Mouse (Mus musculus): Measurements from ENCODE around the gene Pls1. TPM values are rescaled to one million over a fixed set of nuclear protein-coding genes. Genes with fewer than 3 reads are reported as not detected.

Pls1 gene
- not detected in 2 replicates for total RNA-seq (2014; rRNA removed; ENCODE audit: low replicate concordance)
- 0.11 TPM in 2 replicates for polyA plus RNA-seq (2015; fragmentation: Nextera tagmentation; extraction: Ambion mirVana)

- TF ChIP-seq EP300 (IDR thresholded peaks at IDR 0.05; ENCODE audit: low read depth), result no peak
- TF ChIP-seq CTCF (IDR thresholded peaks at IDR 0.05; ENCODE audit: low read depth), result no peak
- H3K36me3 ChIP-seq (replicated peaks; ENCODE audit: control insufficient read depth, insufficient read depth, low read length), result no peaks in the 10 kb centered on the region
- ATAC-seq (ENCODE audit: insufficient read depth, low read depth) (peak; percentile 80), DNase-seq (ENCODE audit: low spot score) (peak; percentile 30)
- no peaks in the 10 kb centered on the region for H3K9me3 ChIP-seq (replicated peaks; ENCODE audit: control insufficient read depth, low read length)
- H3K4me1 ChIP-seq (ENCODE audit: control insufficient read depth, insufficient read depth), result no peaks in the 10 kb centered on the region
- peak within 1 kb of the TSS; percentile 97 for H3K4me2 ChIP-seq (ENCODE audit: low read depth, low read length)
- WGBS, result 1% methylated on average over 44 of the region's 46 CpGs
- H3K9ac ChIP-seq (replicated peaks; ENCODE audit: low read depth, low read length), result peak within 1 kb of the TSS; percentile 24; the same call in 1 of the 2 replicates
- no peak within 1 kb of the TSS for H3K27ac ChIP-seq (ENCODE audit: low read depth)
- peak within 1 kb of the TSS; percentile 64 for H3K4me3 ChIP-seq (ENCODE audit: low read depth, low read length)
- H3K27me3 ChIP-seq (ENCODE audit: control insufficient read depth, insufficient read depth, low read length), result peaks cover 34% of the 10 kb centered on the region
Observed at GRCm38 (mm10) chr9:95844825-95845460, at the start of gene Pls1. TSS of gene Pls1 (minus strand) at chr9:95845311.

- TF ChIP-seq CTCF (IDR thresholded peaks at IDR 0.05; ENCODE audit: low read depth), result no peak
- TF ChIP-seq EP300 (IDR thresholded peaks at IDR 0.05; ENCODE audit: low read depth), result no peak
- ATAC-seq (ENCODE audit: insufficient read depth, low read depth) (no peak), DNase-seq (ENCODE audit: low spot score) (no peak)
- no peak overlapping the region for H3K27ac ChIP-seq (ENCODE audit: low read depth)
- H3K9ac ChIP-seq (replicated peaks; ENCODE audit: low read depth, low read length), result no peak overlapping the region
- H3K4me3 ChIP-seq (ENCODE audit: low read depth, low read length), result no peak overlapping the region
- no peaks in the 10 kb centered on the region for H3K4me1 ChIP-seq (ENCODE audit: control insufficient read depth, insufficient read depth)
- no peak overlapping the region for H3K4me2 ChIP-seq (ENCODE audit: low read depth, low read length)
- 84% methylated on average over 2 of the region's 2 CpGs for WGBS
- H3K27me3 ChIP-seq (ENCODE audit: control insufficient read depth, insufficient read depth, low read length), result no peaks in the 10 kb centered on the region
- H3K36me3 ChIP-seq (replicated peaks; ENCODE audit: control insufficient read depth, insufficient read depth, low read length), result peaks cover 22% of the 10 kb centered on the region
- no peaks in the 10 kb centered on the region for H3K9me3 ChIP-seq (replicated peaks; ENCODE audit: control insufficient read depth, low read length)
Observed at GRCm38 (mm10) chr9:95882751-95883150, 37.6 kb upstream of the Pls1 start.

GRCm38 (mm10) chr9:95878246-95878645, 33.1 kb upstream of the Pls1 start:
- ATAC-seq (ENCODE audit: insufficient read depth, low read depth), result no peak
- 91% methylated on average over 5 of the region's 5 CpGs for WGBS
- no peak overlapping the region for H3K27ac ChIP-seq (ENCODE audit: low read depth)
- H3K9ac ChIP-seq (replicated peaks; ENCODE audit: low read depth, low read length), result no peak overlapping the region
- H3K9me3 ChIP-seq (replicated peaks; ENCODE audit: control insufficient read depth, low read length), result no peaks in the 10 kb centered on the region
- no peak overlapping the region for H3K4me2 ChIP-seq (ENCODE audit: low read depth, low read length)
- H3K27me3 ChIP-seq (ENCODE audit: control insufficient read depth, insufficient read depth, low read length), result no peaks in the 10 kb centered on the region
- H3K4me1 ChIP-seq (ENCODE audit: control insufficient read depth, insufficient read depth), result no peaks in the 10 kb centered on the region
- no peak for DNase-seq (ENCODE audit: low spot score)
- no peak overlapping the region for H3K4me3 ChIP-seq (ENCODE audit: low read depth, low read length)
- peaks cover 24% of the 10 kb centered on the region for H3K36me3 ChIP-seq (replicated peaks; ENCODE audit: control insufficient read depth, insufficient read depth, low read length)
- TF ChIP-seq CTCF (IDR thresholded peaks at IDR 0.05; ENCODE audit: low read depth), result no peak
- TF ChIP-seq EP300 (IDR thresholded peaks at IDR 0.05; ENCODE audit: low read depth), result no peak

- TF ChIP-seq CTCF (IDR thresholded peaks at IDR 0.05; ENCODE audit: low read depth) (no peak), EP300 (IDR thresholded peaks at IDR 0.05; ENCODE audit: low read depth) (no peak)
- Histone ChIP-seq H3K9me3 (replicated peaks; ENCODE audit: control insufficient read depth, low read length) (no peaks in the 10 kb centered on the region), H3K9ac (replicated peaks; ENCODE audit: low read depth, low read length) (peak overlapping the region; percentile 68), H3K27me3 (ENCODE audit: control insufficient read depth, insufficient read depth, low read length) (no peaks in the 10 kb centered on the region), H3K4me1 (ENCODE audit: control insufficient read depth, insufficient read depth) (no peaks in the 10 kb centered on the region), H3K36me3 (replicated peaks; ENCODE audit: control insufficient read depth, insufficient read depth, low read length) (peaks cover 6% of the 10 kb centered on the region; the same call in 1 of the 2 replicates), H3K4me3 (ENCODE audit: low read depth, low read length) (peak overlapping the region; percentile 80), H3K27ac (ENCODE audit: low read depth) (peak overlapping the region; percentile 72), H3K4me2 (ENCODE audit: low read depth, low read length) (peak overlapping the region; percentile 69)
- DNase-seq (ENCODE audit: low spot score) (peak; percentile 67), ATAC-seq (ENCODE audit: insufficient read depth, low read depth) (peak; percentile 28; the same call in 1 of the 2 replicates)
- under 1% methylated on average over 31 of the region's 31 CpGs for WGBS
Observed at GRCm38 (mm10) chr9:95858027-95858570, 13.0 kb upstream of the Pls1 start.

GRCm38 (mm10) chr9:95857414-95858026, 12.4 kb upstream of the Pls1 start, which contains the start of gene Atr:
TSS of gene Atr (plus strand) at chr9:95857597.
- ATAC-seq (ENCODE audit: insufficient read depth, low read depth), result peak; percentile 92
- peak; percentile 82 for DNase-seq (ENCODE audit: low spot score)
- no peaks in the 10 kb centered on the region for H3K4me1 ChIP-seq (ENCODE audit: control insufficient read depth, insufficient read depth)

More at GRCm38 (mm10) chr9:95857414-95858026, 12.4 kb upstream of the Pls1 start, which contains the start of gene Atr:
- WGBS, result under 1% methylated on average over 68 of the region's 69 CpGs
- H3K27ac ChIP-seq (ENCODE audit: low read depth), result peak within 1 kb of the TSS; percentile 72
- H3K9ac ChIP-seq (replicated peaks; ENCODE audit: low read depth, low read length), result peak within 1 kb of the TSS; percentile 68
- TF ChIP-seq EP300 (IDR thresholded peaks at IDR 0.05; ENCODE audit: low read depth) (peak; percentile 77), CTCF (IDR thresholded peaks at IDR 0.05; ENCODE audit: low read depth) (no peak)
- H3K4me3 ChIP-seq (ENCODE audit: low read depth, low read length), result peak within 1 kb of the TSS; percentile 80
- H3K36me3 ChIP-seq (replicated peaks; ENCODE audit: control insufficient read depth, insufficient read depth, low read length), result 0 out of 2 replicates have a peak, but pooled peaks cover under 1% of the 10 kb centered on the region
- H3K9me3 ChIP-seq (replicated peaks; ENCODE audit: control insufficient read depth, low read length), result no peaks in the 10 kb centered on the region
- H3K27me3 ChIP-seq (ENCODE audit: control insufficient read depth, insufficient read depth, low read length), result no peaks in the 10 kb centered on the region
- H3K4me2 ChIP-seq (ENCODE audit: low read depth, low read length), result peak within 1 kb of the TSS; percentile 69
